Mouse (Mus musculus): ENCODE measurements around the gene Ddost. TPM values are rescaled to one million over a fixed set of nuclear protein-coding genes. Genes with fewer than 3 reads are reported as not detected.

The Ddost gene
- polyA plus RNA-seq, 1 experiment from 2014 or later: 364 TPM

GRCm38 (mm10) chr4:138343341-138343837, 38.9 kb downstream of the Ddost start:
- WGBS: 41% methylated on average over 10 of the region's 10 CpGs
- no peak overlapping the region for H3K4me3 ChIP-seq
- H3K27me3 ChIP-seq: no peaks in the 10 kb centered on the region
- H3K4me1 ChIP-seq: peaks cover 13% of the 10 kb centered on the region
- no peak overlapping the region for H3K4me2 ChIP-seq (replicated peaks)
- H3K9me3 ChIP-seq: no peaks in the 10 kb centered on the region
- H3K27ac ChIP-seq: no peak overlapping the region
- no peak overlapping the region for H3K9ac ChIP-seq
- no peak for ATAC-seq (ENCODE audit: low FRiP score, low read depth)
- H3K36me3 ChIP-seq: no peaks in the 10 kb centered on the region

DNA sequence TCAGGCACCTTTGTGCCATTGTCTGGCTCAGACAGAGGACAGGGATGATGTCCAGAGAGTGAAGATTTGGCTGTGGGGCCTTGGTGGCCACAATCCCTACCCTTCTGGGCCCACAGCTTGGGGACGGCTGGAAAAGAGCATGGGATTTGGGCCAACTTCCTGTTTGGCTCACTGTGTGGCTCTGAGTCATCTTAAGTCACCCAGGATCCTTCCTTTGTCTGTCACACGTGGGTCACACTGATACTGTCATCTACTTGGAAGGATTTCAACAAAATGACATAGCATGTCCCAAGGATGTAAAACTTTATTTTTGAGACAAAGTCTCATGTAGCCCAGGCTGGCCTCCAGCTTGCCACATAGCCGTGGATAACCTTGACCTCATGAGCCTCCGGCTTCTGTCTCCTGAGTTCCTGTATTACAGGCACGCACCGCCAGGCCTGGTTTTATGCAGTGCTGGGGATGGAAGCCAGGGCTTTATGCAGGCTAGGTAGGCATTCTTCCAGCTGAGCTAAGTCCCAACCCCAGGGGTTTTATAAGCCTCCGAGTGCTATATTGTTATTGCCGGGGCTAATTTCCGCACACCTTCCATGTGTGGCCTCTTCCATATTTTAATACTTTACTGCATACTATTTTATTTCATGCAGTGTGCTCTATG, 40.5 kb downstream of the Ddost start:
- H3K9me3 ChIP-seq: no peaks in the 10 kb centered on the region
- no peak overlapping the region for H3K4me2 ChIP-seq (replicated peaks)
- H3K4me3 ChIP-seq: no peak overlapping the region
- no peaks in the 10 kb centered on the region for H3K36me3 ChIP-seq
- H3K27ac ChIP-seq: no peak overlapping the region
- no peak overlapping the region for H3K9ac ChIP-seq
- WGBS: 60% methylated on average over 9 of the region's 9 CpGs
- H3K27me3 ChIP-seq: no peaks in the 10 kb centered on the region
- no peak for ATAC-seq (ENCODE audit: low FRiP score, low read depth)
- H3K4me1 ChIP-seq: peaks cover 13% of the 10 kb centered on the region

DNA sequence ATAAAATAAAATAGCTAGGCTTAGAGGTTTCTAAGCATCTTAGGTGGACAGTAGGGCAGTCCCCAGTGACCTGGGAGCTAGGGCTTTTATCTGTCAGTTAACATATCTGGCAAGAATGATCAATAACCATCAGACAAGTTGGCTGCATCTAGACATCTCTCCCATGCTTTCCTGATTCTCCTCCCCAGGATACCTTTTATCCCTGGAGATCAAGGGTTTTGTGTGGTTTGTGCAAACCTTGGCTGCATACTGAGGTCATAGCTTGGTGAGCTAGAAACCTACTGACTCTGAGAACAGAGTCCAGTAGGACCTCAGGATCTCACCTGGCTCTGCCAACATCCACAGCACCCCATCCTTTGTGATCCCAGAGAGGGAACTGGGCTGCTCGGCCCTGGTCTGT, 42.8 kb downstream of the Ddost start:
- WGBS: 75% methylated on average over 1 of the region's 1 CpGs
- no peak for ATAC-seq (ENCODE audit: low FRiP score, low read depth)
- Histone ChIP-seq H3K36me3 (no peaks in the 10 kb centered on the region), H3K4me2 (replicated peaks) (no peak overlapping the region), H3K4me3 (no peak overlapping the region), H3K27ac (no peak overlapping the region), H3K27me3 (no peaks in the 10 kb centered on the region), H3K4me1 (peaks cover 13% of the 10 kb centered on the region), H3K9ac (no peak overlapping the region), H3K9me3 (peaks cover 5% of the 10 kb centered on the region; the same call in 1 of the 2 replicates)

- WGBS: 81% methylated on average over 7 of the region's 7 CpGs
- no peaks in the 10 kb centered on the region for H3K27me3 ChIP-seq
Measured at GRCm38 (mm10) chr4:138348716-138349115, 44.2 kb downstream of the Ddost start.

DNA sequence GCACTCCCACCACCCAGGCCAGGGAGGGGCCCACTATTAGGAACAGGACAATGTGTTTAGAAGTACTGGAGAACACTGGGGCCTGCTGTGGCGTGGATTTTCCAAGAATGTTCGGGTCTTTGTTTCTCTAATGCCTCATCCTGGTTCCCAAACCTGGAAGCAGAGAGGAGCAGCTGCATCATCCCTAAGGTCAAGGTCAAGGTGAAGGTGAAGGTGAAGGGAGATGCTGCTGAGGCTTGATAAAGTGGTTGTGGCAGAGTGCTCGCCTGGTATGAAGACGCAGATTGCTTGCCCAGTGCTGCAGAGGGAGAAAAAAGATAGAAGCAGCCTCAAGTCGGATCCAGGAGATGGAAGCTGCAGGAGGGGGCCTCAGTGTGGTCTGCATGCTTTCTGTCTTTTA, 47.3 kb downstream of the Ddost start:
- peaks cover 5% of the 10 kb centered on the region; the same call in 1 of the 2 replicates for H3K9me3 ChIP-seq
- no peaks in the 10 kb centered on the region for H3K36me3 ChIP-seq
- H3K4me1 ChIP-seq: no peaks in the 10 kb centered on the region
- H3K4me3 ChIP-seq: no peak overlapping the region
- no peak overlapping the region for H3K4me2 ChIP-seq (replicated peaks)
- WGBS: 83% methylated on average over 5 of the region's 5 CpGs
- no peak overlapping the region for H3K9ac ChIP-seq
- ATAC-seq (ENCODE audit: low FRiP score, low read depth): no peak
- no peaks in the 10 kb centered on the region for H3K27me3 ChIP-seq
- no peak overlapping the region for H3K27ac ChIP-seq

More at GRCm38 (mm10) chr4:138348716-138349115, 44.2 kb downstream of the Ddost start:
- H3K4me1 ChIP-seq: peaks cover 2% of the 10 kb centered on the region; the same call in 1 of the 2 replicates
- H3K27ac ChIP-seq: no peak overlapping the region
- no peak for ATAC-seq (ENCODE audit: low FRiP score, low read depth)
- H3K9ac ChIP-seq: no peak overlapping the region
- no peak overlapping the region for H3K4me3 ChIP-seq
- no peaks in the 10 kb centered on the region for H3K36me3 ChIP-seq
- no peak overlapping the region for H3K4me2 ChIP-seq (replicated peaks)
- H3K9me3 ChIP-seq: peaks cover 5% of the 10 kb centered on the region; the same call in 1 of the 2 replicates

GRCm38 (mm10) chr4:138352692-138353091, 48.2 kb downstream of the Ddost start:
- H3K27ac ChIP-seq: no peak overlapping the region
- H3K9me3 ChIP-seq: peaks cover 5% of the 10 kb centered on the region; the same call in 1 of the 2 replicates
- 83% methylated on average over 6 of the region's 6 CpGs for WGBS
- H3K36me3 ChIP-seq: no peaks in the 10 kb centered on the region
- no peak overlapping the region for H3K9ac ChIP-seq
- no peak overlapping the region for H3K4me3 ChIP-seq
- no peak for ATAC-seq (ENCODE audit: low FRiP score, low read depth)
- H3K27me3 ChIP-seq: no peaks in the 10 kb centered on the region
- no peaks in the 10 kb centered on the region for H3K4me1 ChIP-seq
- no peak overlapping the region for H3K4me2 ChIP-seq (replicated peaks)

GRCm38 (mm10) chr4:138353438-138354171, 49.1 kb downstream of the Ddost start:
- no peak overlapping the region for H3K4me2 ChIP-seq (replicated peaks)
- no peak overlapping the region for H3K4me3 ChIP-seq
- no peak for ATAC-seq (ENCODE audit: low FRiP score, low read depth)
- H3K4me1 ChIP-seq: no peaks in the 10 kb centered on the region
- no peaks in the 10 kb centered on the region for H3K36me3 ChIP-seq
- no peak overlapping the region for H3K9ac ChIP-seq
- WGBS: 78% methylated on average over 10 of the region's 10 CpGs
- H3K27me3 ChIP-seq: no peaks in the 10 kb centered on the region
- H3K27ac ChIP-seq: no peak overlapping the region
- peaks cover 5% of the 10 kb centered on the region; the same call in 1 of the 2 replicates for H3K9me3 ChIP-seq

GRCm38 (mm10) chr4:138355496-138355895, 51.0 kb downstream of the Ddost start:
- 81% methylated on average over 2 of the region's 2 CpGs for WGBS

GRCm38 (mm10) chr4:138356141-138356540, 51.6 kb downstream of the Ddost start:
- WGBS: 85% methylated on average over 8 of the region's 8 CpGs
- Histone ChIP-seq H3K27me3 (peaks cover 7% of the 10 kb centered on the region), H3K4me2 (replicated peaks) (no peak overlapping the region), H3K9me3 (peaks cover 5% of the 10 kb centered on the region; the same call in 1 of the 2 replicates), H3K4me1 (no peaks in the 10 kb centered on the region), H3K9ac (no peak overlapping the region), H3K4me3 (no peak overlapping the region), H3K27ac (no peak overlapping the region), H3K36me3 (no peaks in the 10 kb centered on the region)
- no peak for ATAC-seq (ENCODE audit: low FRiP score, low read depth)

More at GRCm38 (mm10) chr4:138355496-138355895, 51.0 kb downstream of the Ddost start:
- H3K36me3 ChIP-seq: no peaks in the 10 kb centered on the region
- peaks cover under 1% of the 10 kb centered on the region for H3K27me3 ChIP-seq
- H3K4me3 ChIP-seq: no peak overlapping the region
- no peak overlapping the region for H3K4me2 ChIP-seq (replicated peaks)
- peaks cover 5% of the 10 kb centered on the region; the same call in 1 of the 2 replicates for H3K9me3 ChIP-seq
- no peak overlapping the region for H3K9ac ChIP-seq
- H3K4me1 ChIP-seq: no peaks in the 10 kb centered on the region
- no peak for ATAC-seq (ENCODE audit: low FRiP score, low read depth)
- no peak overlapping the region for H3K27ac ChIP-seq

- Histone ChIP-seq H3K9ac (no peak overlapping the region), H3K27me3 (peaks cover 11% of the 10 kb centered on the region), H3K4me3 (no peak overlapping the region), H3K4me2 (replicated peaks) (no peak overlapping the region), H3K4me1 (no peaks in the 10 kb centered on the region), H3K9me3 (peaks cover under 1% of the 10 kb centered on the region; the same call in 1 of the 2 replicates), H3K27ac (no peak overlapping the region), H3K36me3 (no peaks in the 10 kb centered on the region)
- 87% methylated on average over 12 of the region's 12 CpGs for WGBS
- no peak for ATAC-seq (ENCODE audit: low FRiP score, low read depth)
Measured at GRCm38 (mm10) chr4:138356551-138356950, 52.0 kb downstream of the Ddost start.

GRCm38 (mm10) chr4:138358176-138358575, 53.6 kb downstream of the Ddost start:
- H3K4me2 ChIP-seq (replicated peaks): no peak overlapping the region
- no peaks in the 10 kb centered on the region for H3K9me3 ChIP-seq
- peaks cover 19% of the 10 kb centered on the region for H3K27me3 ChIP-seq
- H3K4me3 ChIP-seq: no peak overlapping the region
- H3K36me3 ChIP-seq: no peaks in the 10 kb centered on the region
- no peak overlapping the region for H3K27ac ChIP-seq
- 64% methylated on average over 3 of the region's 3 CpGs for whole genome bisulfite sequencing
- H3K4me1 ChIP-seq: no peaks in the 10 kb centered on the region
- no peak for ATAC-seq (ENCODE audit: low FRiP score, low read depth)
- H3K9ac ChIP-seq: no peak overlapping the region

- H3K4me3 ChIP-seq: no peak overlapping the region
- no peak for ATAC-seq (ENCODE audit: low FRiP score, low read depth)
- H3K27ac ChIP-seq: no peak overlapping the region
- H3K9ac ChIP-seq: no peak overlapping the region
- no peak overlapping the region for H3K4me2 ChIP-seq (replicated peaks)
- H3K27me3 ChIP-seq: peaks cover 25% of the 10 kb centered on the region
- no peaks in the 10 kb centered on the region for H3K36me3 ChIP-seq
- H3K9me3 ChIP-seq: no peaks in the 10 kb centered on the region
- 13% methylated on average over 11 of the region's 11 CpGs for WGBS
- no peaks in the 10 kb centered on the region for H3K4me1 ChIP-seq
Measured at GRCm38 (mm10) chr4:138361370-138361821, 56.9 kb downstream of the Ddost start.

Data from limb, embryonic 13.5 days (tissue).